Mouse (Mus musculus) megakaryocyte-erythroid progenitor cell, adult 5-6 weeks (primary cell): ENCODE data around the gene Irs1. TPM values are rescaled to one million over a fixed set of nuclear protein-coding genes. Genes with fewer than 3 reads are reported as not detected.

Experiments used
- ATAC-seq: replicated peaks from 2 replicates; pipeline ENCODE4 v1.8.0; 2016; ENCODE audit warnings: mild to moderate bottlenecking, inconsistent platforms; ENCODE audit not compliant: severe bottlenecking, poor library complexity, low FRiP score, low TSS enrichment
- total RNA-seq, 2 experiments: library from RNA; stranded (forward) in 1 of 2; stranded (reverse) in 1 of 2; fragments of 200-1000, 215-1000 nt in 1 of 2; fragments of >200 nt in 1 of 2; fragmentation: Nextera tagmentation in 1 of 2; gene quantifications; 2 replicates each; pipeline ENCODE4 v1.2.3; 2014 to 2017

Irs1 gene
- total RNA-seq, 2 experiments from 2014 or later = not detected

DNA sequence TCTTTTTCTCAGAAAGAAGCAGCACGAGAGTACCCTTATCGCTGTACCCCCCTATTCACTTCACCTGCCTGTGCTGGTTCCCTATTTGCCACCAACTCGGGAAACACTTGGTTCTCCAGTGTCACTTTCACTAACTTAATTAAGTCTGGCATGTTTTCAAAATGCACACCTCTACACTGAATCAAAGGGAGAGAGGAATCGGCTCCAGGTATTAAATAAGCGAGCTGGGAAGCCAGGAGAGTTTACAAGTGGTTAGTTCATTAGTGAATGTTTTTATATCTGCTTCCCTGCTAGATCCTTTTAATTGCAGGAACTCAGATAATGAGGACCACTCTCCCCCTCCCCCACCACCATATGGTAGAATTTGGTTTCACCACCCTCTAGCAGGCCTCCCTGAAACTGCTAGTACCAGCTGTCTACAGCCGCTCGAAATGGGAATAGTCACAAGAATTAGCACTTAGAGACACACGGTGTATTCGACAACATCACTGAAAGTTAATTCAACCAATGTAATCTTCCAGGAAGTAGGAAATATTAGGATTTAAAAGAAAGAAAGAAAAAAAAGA lies 30.1 kb downstream of the Irs1 start:
- no peak for ATAC-seq

DNA sequence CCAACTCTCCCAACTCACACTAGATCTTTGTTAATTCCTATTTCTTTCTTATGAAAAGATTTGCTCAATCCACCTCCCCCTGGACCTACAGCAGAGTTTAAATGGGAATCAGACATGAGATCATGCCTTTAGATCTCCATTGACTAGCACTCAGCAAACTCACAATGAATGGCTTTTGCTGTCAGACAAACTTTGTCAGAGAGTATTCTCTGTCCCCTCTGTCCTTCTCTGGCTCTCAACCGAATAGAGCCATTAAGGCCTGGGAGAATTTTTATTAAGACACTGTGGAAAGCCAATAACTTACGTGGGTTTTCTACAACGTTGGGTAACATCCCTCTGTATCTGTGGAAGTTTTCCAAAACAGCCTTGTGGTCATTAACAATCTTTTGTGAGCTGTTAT lies 31.2 kb downstream of the Irs1 start:
- no peak for ATAC-seq

DNA sequence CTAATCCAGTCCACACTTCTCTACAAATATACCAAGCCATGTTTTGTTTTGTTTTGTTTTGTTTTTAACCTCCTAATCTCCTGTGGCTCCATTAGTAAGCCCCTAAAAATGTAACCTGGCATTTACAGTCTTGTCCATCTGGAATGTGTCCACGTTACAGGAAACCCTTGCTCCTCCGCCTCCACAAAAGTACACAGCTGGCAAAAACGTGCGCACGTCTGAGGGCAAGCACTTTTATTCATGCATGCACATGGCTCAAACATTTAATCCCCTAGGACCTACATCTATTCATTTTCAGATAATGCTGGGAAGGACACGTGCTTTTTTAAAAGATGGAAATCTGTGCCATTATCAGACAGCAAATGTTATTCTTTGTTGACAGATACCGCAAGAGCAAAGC lies 32.9 kb downstream of the Irs1 start:
- ATAC-seq = no peak

DNA sequence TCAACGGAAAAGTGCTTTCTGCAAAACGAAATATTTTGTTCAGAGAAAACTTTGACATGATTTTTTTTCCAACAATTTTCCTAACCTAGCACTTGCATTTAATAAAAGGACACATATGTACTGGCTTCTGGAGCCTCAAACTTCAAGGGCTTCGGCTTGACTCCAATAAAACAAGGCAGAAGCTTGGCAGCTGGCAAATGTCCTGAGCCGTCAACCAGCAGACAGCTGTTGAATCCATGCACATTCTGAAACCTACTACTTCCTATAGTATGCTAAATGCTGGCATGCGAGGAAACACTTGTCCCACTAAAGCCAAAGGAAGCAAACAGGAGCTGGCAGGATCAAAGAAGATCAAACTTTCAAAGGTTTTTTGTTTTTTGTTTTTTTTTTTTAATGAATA lies 33.8 kb downstream of the Irs1 start:
- ATAC-seq = no peak

DNA sequence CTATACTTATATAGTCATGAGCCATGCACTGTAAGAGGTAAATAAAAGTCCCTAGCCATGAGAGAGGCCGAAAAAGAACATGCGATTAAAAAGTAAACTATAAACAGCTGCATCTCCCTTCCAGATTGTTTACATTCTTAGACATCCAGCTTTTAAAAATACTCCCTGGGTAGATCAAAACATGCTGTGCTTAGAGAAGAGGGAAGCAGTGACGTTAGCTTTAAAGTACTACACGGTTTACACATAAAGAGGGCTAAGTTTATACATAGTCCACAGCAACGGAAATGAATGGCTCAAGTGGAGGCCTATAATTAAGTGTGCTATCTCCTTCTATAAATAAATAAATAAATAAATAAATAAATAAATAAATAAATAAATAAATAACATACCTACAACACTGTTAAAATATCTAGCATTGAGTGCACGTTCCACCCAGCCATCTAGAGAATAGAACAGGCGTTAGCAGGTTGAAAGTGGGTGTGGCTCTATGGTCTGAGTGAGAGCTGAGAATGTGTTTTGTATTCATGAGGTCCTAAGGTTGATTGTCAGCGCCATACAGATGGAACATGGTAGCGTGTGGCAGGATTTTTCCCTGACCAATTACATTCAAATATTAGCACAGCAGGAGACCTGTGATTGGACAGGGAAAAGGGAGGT lies 37.3 kb downstream of the Irs1 start:
- no peak for ATAC-seq

DNA sequence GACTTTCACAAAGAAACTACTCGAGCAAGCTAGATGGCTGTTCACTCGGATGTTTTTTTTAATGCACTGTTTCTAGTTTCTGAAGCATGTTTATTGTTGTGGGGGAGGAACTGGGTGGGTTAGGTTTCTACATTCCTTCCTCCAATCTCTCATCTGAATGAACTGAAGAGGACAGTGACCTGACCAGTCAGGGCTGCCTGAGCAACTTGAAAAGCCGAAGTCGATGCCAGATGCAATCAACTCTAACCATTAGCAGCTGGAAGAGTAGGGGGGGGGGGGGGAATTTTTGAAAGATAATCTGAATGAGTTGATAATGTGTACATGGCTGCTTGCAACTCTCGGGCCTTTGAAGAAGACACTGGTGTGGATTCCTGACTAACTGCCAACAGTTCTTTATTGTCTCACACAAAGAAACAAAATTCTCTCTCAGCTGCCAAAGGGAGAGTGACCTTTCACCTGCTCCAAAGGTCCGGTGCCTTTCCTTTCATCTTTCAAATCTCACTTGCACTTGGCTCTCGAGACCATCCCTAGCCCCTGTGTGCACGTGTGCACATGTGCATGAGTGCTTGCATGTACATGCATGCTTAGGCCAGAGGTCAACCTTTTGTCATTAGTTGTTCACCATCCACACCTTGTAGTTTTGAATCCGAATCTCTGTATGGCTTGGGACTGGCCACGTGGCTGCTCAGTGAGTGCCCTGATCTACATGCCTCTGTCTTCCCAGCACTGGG lies 43.8 kb downstream of the Irs1 start:
- ATAC-seq = no peak

DNA sequence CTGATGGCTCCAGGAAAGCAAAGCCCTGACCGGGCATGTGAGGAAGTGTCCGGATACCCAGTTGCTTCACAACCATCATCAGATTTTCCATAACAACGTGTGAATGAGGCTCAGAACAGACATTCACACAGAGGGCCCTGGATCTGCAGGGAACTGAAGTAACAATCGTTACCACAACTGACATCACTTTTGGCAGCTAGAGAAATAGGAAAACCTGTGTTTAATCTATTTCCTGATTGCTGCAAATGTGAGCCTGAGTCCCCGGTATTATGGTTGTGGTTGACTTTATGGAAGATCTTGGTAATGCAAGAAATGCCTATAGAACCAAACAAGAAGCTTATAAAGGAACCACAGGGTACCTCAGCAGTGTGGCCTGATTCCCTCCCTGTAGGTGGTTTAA lies 46.2 kb downstream of the Irs1 start:
- no peak for ATAC-seq

DNA sequence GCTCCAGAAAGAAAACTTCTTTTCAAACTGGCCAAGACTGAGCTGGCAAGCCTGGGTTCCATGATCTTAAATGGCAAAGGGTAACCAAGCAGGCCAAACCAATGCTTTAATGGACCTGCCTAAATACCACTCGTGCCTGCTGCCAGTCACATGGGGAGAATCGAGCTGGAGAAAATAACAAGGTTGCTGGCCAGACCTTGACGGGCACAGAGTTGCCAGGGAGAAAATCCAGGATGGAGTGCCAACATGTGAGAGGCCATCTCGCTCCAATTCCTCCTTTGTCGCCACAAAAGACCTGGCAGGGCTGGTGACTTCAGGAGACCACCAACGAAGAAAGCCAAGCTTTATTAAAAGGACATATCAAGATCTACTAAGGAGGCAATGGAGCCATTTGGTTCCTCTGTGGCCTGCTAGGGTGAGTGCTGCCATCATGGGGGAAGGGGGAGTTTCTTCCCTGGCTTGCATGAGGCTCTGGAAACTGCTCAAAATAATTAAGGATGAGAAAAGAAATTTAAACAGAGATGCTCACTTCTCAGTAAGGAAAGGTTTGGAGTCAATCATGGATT lies 47.9 kb downstream of the Irs1 start:
- ATAC-seq = no peak

DNA sequence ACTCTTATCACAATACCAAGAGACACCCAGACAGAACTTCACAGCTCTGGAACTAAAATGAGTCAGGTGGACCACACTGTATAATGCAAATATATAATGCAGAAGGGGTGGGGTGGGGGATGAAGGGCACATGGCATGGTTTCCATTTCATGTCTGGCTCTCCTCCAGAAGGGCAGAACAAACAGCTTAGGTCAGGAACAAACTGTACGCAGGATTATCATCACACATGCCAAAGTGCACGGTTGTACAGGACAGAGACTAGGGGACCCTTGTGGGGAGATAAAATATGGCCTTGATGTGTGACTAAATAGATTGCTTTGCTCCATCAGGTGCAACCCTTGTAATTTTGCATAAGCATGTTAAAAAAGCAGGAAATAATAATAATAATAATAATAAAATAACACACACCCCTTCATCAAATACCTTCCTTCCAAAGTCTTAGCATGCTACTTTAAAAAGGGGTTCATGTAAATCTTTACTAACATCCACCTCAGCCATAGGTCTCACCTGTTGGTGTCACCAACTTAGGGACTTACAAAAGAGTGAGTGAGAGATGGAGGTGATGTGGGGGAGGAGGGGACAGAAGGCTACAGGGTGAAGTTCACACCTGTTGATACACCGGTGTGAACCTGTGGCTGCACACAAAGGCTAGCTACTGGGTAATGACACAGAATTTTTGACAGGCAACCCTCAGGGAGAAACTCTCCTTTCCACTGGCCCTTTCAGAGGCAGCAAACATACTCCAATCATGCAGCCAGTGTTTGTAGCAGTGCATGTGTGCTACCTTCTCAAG lies 51.6 kb downstream of the Irs1 start:
- ATAC-seq = no peak

DNA sequence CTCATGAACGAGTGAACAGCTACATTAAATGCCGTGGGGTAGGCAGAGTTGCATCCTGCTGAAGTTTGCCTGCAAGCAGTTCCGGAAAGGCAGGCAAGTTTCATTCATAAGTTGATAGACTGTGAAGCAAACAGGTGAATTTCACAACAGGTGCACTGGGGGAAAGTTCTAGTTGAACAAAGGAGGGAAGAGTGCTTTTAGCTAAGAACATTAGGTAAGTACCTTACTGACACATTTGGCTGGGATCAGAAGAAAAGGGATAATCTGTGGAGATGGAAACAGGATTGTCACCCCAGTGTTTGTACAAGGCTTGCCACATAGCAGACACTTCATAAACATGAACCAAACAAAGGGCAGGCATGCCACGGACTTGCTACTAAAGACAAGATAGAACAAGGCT lies 53.0 kb downstream of the Irs1 start:
- ATAC-seq = no peak

DNA sequence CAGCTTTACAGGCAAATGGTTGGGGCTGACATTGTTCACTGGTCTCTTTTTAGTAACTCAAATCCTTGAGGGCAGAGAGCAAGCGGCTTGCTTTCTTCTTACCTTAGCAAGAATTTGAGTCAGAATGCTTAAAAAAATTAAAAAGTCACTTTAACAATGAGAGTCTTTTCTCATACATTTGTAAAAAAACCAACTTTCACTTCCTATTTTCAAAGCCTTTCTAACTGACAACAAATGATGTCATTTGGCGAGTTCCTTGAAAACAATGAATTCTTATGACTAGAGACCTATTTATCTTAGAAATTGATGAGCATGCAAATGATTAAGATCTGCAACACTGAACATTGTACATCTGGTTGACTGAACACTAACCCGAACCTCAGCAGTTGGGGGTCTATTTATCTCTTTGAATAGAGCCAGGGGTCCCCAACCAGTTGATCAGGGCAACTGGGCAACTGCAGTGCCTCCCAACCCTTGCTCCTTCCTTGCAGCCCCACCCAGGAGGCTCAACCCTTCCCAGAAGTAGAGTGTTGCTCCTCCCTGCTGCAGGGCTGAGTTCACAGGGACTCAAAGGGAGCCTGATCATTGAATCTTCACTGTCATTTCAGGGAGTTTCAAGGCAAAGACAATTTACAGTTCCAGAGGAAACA lies 55.6 kb downstream of the Irs1 start:
- no peak for ATAC-seq

DNA sequence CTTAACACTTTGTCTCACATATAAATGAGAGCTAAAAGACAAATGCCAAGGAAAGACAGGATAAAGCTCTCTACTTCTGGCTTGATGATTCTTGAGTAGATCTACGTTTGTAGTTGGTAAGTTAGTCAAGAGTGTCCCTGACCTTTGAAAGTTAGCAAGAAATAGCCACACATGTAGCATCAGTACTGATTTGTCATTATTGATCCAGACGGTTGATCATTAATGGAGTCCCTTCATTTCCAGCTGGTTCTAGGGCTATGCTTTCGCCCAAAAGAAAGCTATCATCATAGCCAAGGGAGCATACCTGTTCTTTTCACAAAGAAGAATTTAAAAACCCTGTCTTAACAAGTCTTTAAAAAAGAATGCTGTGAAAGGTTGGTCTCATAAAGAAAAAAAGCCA lies 56.6 kb downstream of the Irs1 start:
- no peak for ATAC-seq

DNA sequence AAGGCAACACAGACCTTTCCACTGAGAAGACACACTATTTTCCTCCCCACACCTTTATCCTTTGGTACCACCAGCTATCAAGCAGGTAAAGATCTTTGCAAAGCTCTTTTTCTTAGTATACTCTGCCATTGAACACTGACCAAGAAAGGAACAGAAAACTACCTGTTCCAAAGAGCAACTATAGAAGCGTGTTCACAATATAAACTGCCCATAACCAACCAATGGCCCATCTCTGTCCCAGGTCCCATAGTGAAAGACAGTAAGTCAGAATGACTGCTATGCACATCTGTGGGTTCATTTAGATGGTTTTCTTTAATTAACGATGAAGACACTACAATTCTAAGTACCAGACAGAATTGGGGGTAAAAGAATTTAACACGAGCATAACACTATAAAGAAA lies 58.4 kb downstream of the Irs1 start, which contains the start of gene Gm9747:
Gene Gm9747, plus strand, starts transcription at position 301 of the 400 bp plus-strand sequence.
- no peak for ATAC-seq

DNA sequence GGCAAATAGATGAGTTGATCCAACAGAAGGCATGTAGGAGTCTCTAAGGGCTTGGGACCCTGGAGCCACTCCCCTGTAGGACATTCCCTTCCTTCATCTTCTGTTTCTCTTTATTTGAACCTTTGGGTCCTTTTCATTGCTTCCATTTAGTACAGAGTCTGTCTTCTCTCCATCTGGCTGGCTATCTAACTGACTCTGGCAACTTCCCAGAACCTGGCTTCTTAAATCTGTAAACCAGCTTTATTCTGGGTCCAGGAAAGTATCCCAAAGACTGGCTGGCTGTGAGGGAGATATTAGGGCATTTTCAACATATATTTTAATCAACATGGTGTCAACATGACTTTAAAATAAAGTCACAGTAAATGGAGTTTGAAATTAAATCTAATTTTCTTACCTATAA lies 62.4 kb downstream of the Irs1 start:
- ATAC-seq = no peak

DNA sequence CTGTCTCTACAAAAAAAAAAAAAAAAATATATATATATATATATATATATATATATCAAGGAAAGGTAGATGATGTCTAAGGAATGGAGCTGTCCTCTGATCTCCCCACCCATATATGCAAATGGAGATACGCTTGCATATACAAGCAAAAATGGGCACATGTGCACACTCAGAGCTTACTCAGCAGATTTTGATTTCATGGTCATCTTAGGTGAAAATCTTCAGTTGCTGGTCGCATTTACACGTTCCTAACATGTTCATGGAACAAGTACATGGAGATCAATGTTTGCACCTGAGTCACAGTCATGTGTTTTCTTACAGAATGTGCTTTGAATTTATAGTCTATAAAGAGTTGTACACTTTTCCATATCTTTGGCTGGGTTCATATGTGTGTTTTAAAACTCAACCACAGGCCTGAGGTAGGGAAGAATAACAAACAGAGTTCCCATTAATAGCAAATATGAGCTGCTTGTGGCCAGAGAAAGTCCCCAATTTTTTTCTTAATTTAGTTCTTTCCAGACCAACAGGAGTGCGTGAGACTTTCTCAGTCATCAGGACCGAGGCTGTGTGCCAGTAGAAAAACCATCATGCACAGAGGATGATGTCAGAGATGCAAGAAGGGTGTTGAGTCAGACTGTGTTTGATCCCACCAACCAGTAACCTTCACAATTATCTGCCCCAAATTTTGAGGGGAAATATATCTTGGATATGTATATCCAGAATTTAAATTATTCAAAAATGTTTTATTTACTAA lies 68.0 kb downstream of the Irs1 start:
- ATAC-seq = no peak

DNA sequence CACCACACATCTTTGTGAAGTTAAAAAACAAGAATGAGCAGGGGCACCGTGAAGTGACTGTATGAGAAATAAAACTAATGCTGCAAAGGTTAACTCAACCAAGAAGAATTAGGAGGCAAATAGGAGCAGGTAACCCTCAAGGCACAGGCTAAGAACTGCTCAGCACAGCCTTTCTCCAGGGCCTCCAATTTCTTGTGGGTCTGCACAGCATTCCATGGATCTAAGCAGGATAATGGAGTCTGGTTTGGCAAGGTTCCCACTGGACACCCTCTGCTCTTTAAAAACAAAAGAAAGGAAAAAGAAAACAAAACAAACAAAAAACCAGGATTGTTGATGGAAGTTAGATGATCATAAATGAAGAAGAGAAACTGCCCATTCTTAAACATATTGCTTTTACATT lies 69.8 kb downstream of the Irs1 start:
- no peak for ATAC-seq

DNA sequence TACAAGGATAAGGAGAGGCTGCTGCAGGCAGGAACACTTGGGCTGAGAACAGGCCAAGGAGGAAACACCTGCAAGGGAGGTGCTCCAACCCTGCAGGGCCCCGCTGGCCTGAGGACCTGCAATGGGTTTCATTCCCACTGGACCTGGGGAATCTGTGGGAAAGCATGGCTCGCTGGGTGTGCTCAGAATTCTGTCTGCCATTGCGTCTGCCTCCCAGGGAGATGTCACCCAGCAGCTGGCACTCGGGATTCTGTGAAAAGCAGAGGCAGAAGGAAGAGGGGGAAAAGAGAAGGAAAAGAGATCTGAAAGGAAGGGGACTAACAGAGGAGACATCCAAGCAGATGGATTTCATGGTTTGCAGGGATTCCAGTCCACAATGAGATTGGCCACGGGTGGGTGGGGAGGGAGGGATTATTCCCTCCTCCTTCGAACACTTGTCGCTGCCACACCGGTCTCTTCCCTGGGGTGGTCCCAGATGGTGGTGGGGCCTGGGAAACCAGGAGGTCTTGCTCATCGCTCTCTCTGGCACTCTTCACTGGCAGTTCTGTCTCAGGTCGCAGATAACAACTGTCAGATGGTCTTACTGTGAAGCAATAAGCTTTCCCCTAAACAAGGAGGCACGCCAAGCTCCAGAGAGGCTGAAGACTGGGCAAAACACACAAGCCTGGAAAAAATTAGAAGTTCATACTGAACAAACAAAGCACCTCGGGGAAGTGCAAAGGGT lies 70.4 kb downstream of the Irs1 start:
- ATAC-seq = no peak

DNA sequence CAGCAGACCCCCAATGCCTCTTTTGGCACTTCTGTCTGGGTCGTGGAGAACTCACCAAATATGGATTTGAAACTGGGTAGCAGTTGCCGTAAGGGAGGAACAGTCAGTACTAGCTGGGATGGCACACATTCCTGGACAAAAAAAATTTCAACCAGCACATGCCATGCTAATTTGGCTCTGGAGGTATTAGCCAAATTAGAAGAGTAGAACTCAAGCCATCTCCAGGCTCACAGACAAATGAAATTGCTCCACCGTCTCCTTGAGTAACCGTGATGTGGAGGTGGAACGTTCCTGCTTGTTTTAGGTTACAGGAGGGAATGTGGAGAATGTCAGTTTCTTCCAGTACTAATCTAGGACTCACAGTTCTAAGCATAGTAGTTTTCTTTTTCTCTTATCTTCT lies 83.7 kb downstream of the Irs1 start:
- no peak for ATAC-seq
